Mouse (Mus musculus) MEL (cell line): ENCODE data around the gene Pax8. TPM values are rescaled to one million over a fixed set of nuclear protein-coding genes. Genes with fewer than 3 reads are reported as not detected.

Experiments
- DNase-seq: peaks from one replicate; pipeline ENCODE4 v3.0.0; 2011; ENCODE audit warnings: low read depth, low spot score
- H3K27ac ChIP-seq: 2 replicates; pipeline ENCODE4 v1.5.1; 2012; ENCODE audit warnings: low read depth, mild to moderate bottlenecking, control low read depth, low read length, moderate library complexity; ENCODE audit not compliant: control insufficient read depth
- H3K27me3 ChIP-seq, 2 experiments: fragments of 150-350 bp in 1 of 2; sonication (generic) in 1 of 2; 2 replicates each; pipeline ENCODE4 v1.6.1; 2012; ENCODE audit warnings: low read length in 2 of 2, mild to moderate bottlenecking in 2 of 2, improper control_type of control experiment in 1 of 2, moderate library complexity in 1 of 2; ENCODE audit not compliant: insufficient read depth in 2 of 2, control insufficient read depth in 1 of 2
- H3K36me3 ChIP-seq, 2 experiments: 2 replicates each; pipeline ENCODE4 v1.6.1; 2012 to 2014; ENCODE audit warnings: low read length in 2 of 2, improper control_type of control experiment in 1 of 2, inconsistent platforms in 1 of 2, mild to moderate bottlenecking in 1 of 2; ENCODE audit not compliant: insufficient read depth in 2 of 2, control insufficient read depth in 1 of 2
- H3K4me1 ChIP-seq, 2 experiments: fragments of 150-350 bp in 1 of 2; sonication (generic) in 1 of 2; 2 replicates each; pipeline ENCODE4 v1.6.1; 2012; ENCODE audit warnings: low read length in 2 of 2, improper control_type of control experiment in 1 of 2, mild to moderate bottlenecking in 1 of 2; ENCODE audit not compliant: insufficient read depth in 2 of 2, control insufficient read depth in 1 of 2
- H3K4me3 ChIP-seq, 2 experiments: fragments of 150-350 bp in 1 of 2; sonication (generic) in 1 of 2; 2 replicates each; pipeline ENCODE4 v1.5.1; 2012; ENCODE audit warnings: low read depth in 2 of 2, low read length in 2 of 2, mild to moderate bottlenecking in 2 of 2, moderate library complexity in 2 of 2, control low read depth in 1 of 2, improper control_type of control experiment in 1 of 2; ENCODE audit not compliant: control insufficient read depth in 1 of 2, insufficient read depth in 1 of 2
- H3K79me2 ChIP-seq: 2 replicates; pipeline ENCODE4 v1.6.1; 2012; ENCODE audit warnings: mild to moderate bottlenecking, low read length, moderate library complexity; ENCODE audit not compliant: control insufficient read depth, poor library complexity, insufficient read depth
- H3K9ac ChIP-seq: 2 replicates; pipeline ENCODE4 v1.6.1; 2012; ENCODE audit warnings: low read depth, mild to moderate bottlenecking, control low read depth, low read length, moderate library complexity; ENCODE audit not compliant: control insufficient read depth, poor library complexity, severe bottlenecking
- H3K9me3 ChIP-seq: fragments of 150-350 bp; sonication (generic); replicated peaks from 2 replicates; pipeline ENCODE4 v1.6.1; 2012; ENCODE audit warnings: mild to moderate bottlenecking, low read length, improper control_type of control experiment, moderate library complexity; ENCODE audit not compliant: insufficient read depth
- CHD1 ChIP-seq: IDR thresholded peaks from 2 replicates; pipeline ENCODE4 v1.6.1; 2012; ENCODE audit warnings: low read depth, mild to moderate bottlenecking, inconsistent platforms, low read length, improper control_type of control experiment
- E2F4 ChIP-seq: IDR thresholded peaks from 2 replicates; pipeline ENCODE4 v1.6.1; 2011; ENCODE audit warnings: low read depth, low read length, improper control_type of control experiment, borderline replicate concordance
- ELF1 ChIP-seq: IDR thresholded peaks from 2 replicates; pipeline ENCODE4 v1.6.1; 2014; ENCODE audit warnings: low read depth, mild to moderate bottlenecking, inconsistent platforms, low read length, improper control_type of control experiment, moderate library complexity
- EP300 ChIP-seq, 2 experiments: IDR thresholded peaks; 2 replicates each; pipeline ENCODE4 v1.6.1; 2011; ENCODE audit warnings: improper control_type of control experiment in 2 of 2, low read length in 2 of 2, low read depth in 1 of 2, mild to moderate bottlenecking in 1 of 2
- ETS1 ChIP-seq: IDR thresholded peaks from 2 replicates; pipeline ENCODE4 v1.6.1; 2012; ENCODE audit warnings: low read depth, mild to moderate bottlenecking, inconsistent platforms, low read length, improper control_type of control experiment, moderate library complexity
- GABPA ChIP-seq: IDR thresholded peaks from 2 replicates; pipeline ENCODE4 v1.6.1; 2012; ENCODE audit warnings: low read depth, mild to moderate bottlenecking, inconsistent platforms, low read length, improper control_type of control experiment, moderate library complexity
- KAT2A ChIP-seq: conservative IDR thresholded peaks from 2 replicates; pipeline ENCODE4 v1.6.1; 2012; ENCODE audit warnings: low read depth, low read length, improper control_type of control experiment, inconsistent platforms
- MAFK ChIP-seq: IDR thresholded peaks from 2 replicates; pipeline ENCODE4 v1.6.1; 2011; ENCODE audit warnings: low read depth, mild to moderate bottlenecking, low read length, improper control_type of control experiment, borderline replicate concordance
- MAX ChIP-seq: IDR thresholded peaks from 2 replicates; pipeline ENCODE4 v1.6.1; 2011; ENCODE audit warnings: low read length, improper control_type of control experiment
- MAZ ChIP-seq: IDR thresholded peaks from 2 replicates; pipeline ENCODE4 v1.6.1; 2012; ENCODE audit warnings: low read depth, mild to moderate bottlenecking, inconsistent platforms, low read length, improper control_type of control experiment
- MEF2A ChIP-seq: IDR thresholded peaks from 2 replicates; pipeline ENCODE4 v1.6.1; 2014; ENCODE audit warnings: low read depth, mild to moderate bottlenecking, inconsistent platforms, low read length, improper control_type of control experiment; ENCODE audit not compliant: poor library complexity, insufficient replicate concordance, severe bottlenecking; ENCODE audit errors: extremely low read depth
- MYB ChIP-seq: IDR thresholded peaks from 2 replicates; pipeline ENCODE4 v1.6.1; 2011; ENCODE audit warnings: mild to moderate bottlenecking, low read depth, low read length, improper control_type of control experiment
- NELFE ChIP-seq: IDR thresholded peaks from 2 replicates; pipeline ENCODE4 v1.6.1; 2011; ENCODE audit warnings: low read depth, low read length, improper control_type of control experiment
- POLR2A ChIP-seq, 2 experiments: IDR thresholded peaks; 2 replicates each; pipeline ENCODE4 v1.6.1; 2011 to 2012; ENCODE audit warnings: low read length in 2 of 2, mild to moderate bottlenecking in 2 of 2, control low read depth in 1 of 2, improper control_type of control experiment in 1 of 2, low read depth in 1 of 2, moderate library complexity in 1 of 2; ENCODE audit not compliant: control insufficient read depth in 1 of 2, insufficient read depth in 1 of 2, poor library complexity in 1 of 2
- RCOR1 ChIP-seq: IDR thresholded peaks from 2 replicates; pipeline ENCODE4 v1.6.1; 2012; ENCODE audit warnings: low read depth, mild to moderate bottlenecking, inconsistent platforms, low read length, improper control_type of control experiment
- SMC3 ChIP-seq: IDR thresholded peaks from 2 replicates; pipeline ENCODE4 v1.6.1; 2011; ENCODE audit warnings: low read depth, low read length, improper control_type of control experiment
- UBTF ChIP-seq: IDR thresholded peaks from 2 replicates; pipeline ENCODE4 v1.6.1; 2012; ENCODE audit warnings: low read depth, mild to moderate bottlenecking, inconsistent platforms, low read length, improper control_type of control experiment, moderate library complexity, borderline replicate concordance; ENCODE audit not compliant: insufficient read depth
- USF2 ChIP-seq, 2 experiments: IDR thresholded peaks; 2 replicates each; pipeline ENCODE4 v1.6.1; 2011 to 2012; ENCODE audit warnings: improper control_type of control experiment in 2 of 2, low read length in 2 of 2, borderline replicate concordance in 1 of 2, inconsistent platforms in 1 of 2, low read depth in 1 of 2, mild to moderate bottlenecking in 1 of 2; ENCODE audit not compliant: insufficient read depth in 1 of 2
- ZC3H11A ChIP-seq: IDR thresholded peaks from 2 replicates; pipeline ENCODE4 v1.6.1; 2012; ENCODE audit warnings: low read depth, mild to moderate bottlenecking, inconsistent platforms, low read length, improper control_type of control experiment
- ZMIZ1 ChIP-seq: IDR thresholded peaks from 2 replicates; pipeline ENCODE4 v1.6.1; 2012; ENCODE audit warnings: low read depth, mild to moderate bottlenecking, inconsistent platforms, low read length, improper control_type of control experiment, moderate library complexity
- ZNF384 ChIP-seq: IDR thresholded peaks from 2 replicates; pipeline ENCODE4 v1.6.1; 2012; ENCODE audit warnings: low read depth, mild to moderate bottlenecking, inconsistent platforms, low read length, improper control_type of control experiment
- polyA plus RNA-seq, 2 experiments: library from polyadenylated mRNA; stranded (reverse) in 1 of 2; unstranded in 1 of 2; fragments of >175 nt in 1 of 2; fragments of >200 nt in 1 of 2; gene quantifications; 2 replicates each; pipeline versions ENCODE4 v1.2.1 to v1.2.4; 2012; ENCODE audit warnings: low replicate concordance in 2 of 2, low read depth in 1 of 2; ENCODE audit not compliant: insufficient read length in 2 of 2, insufficient read depth in 1 of 2, missing spikeins in 1 of 2
- total RNA-seq: library from RNA; depleted of rRNA; stranded (reverse); fragments of 300-350 nt; gene quantifications from 2 replicates; pipeline ENCODE4 v1.2.3, GENCODE M21; 2012

Gene Pax8
- total and polyA plus RNA-seq, 3 experiments: not detected

- Histone ChIP-seq H3K79me2 (no peaks in the 10 kb centered on the region), H3K36me3 (no peaks in the 10 kb centered on the region), H3K27me3 (no peaks in the 10 kb centered on the region), H3K27ac (no peak overlapping the region), H3K4me3 (no peak overlapping the region), H3K4me1 (no peaks in the 10 kb centered on the region), H3K9me3 (no peaks in the 10 kb centered on the region), H3K9ac (no peak overlapping the region)
- TF ChIP-seq UBTF (no peak), MAX (no peak), NELFE (no peak), ZNF384 (no peak), EP300 (IDR thresholded peaks at IDR 0.05; ENCODE audit: low read depth in 1 of 2, low read length in 2 of 2) (no peak), RCOR1 (no peak), MAFK (no peak), CHD1 (no peak), ETS1 (no peak), GABPA (no peak)
- DNase-seq: no peak
Measured at GRCm38 (mm10) chr2:24443256-24443790, 32.1 kb downstream of the Pax8 start.

GRCm38 (mm10) chr2:24442303-24442925, 33.0 kb downstream of the Pax8 start:
- no peak overlapping the region for H3K4me3 ChIP-seq
- no peaks in the 10 kb centered on the region for H3K27me3 ChIP-seq
- no peaks in the 10 kb centered on the region for H3K79me2 ChIP-seq
- no peak overlapping the region for H3K9ac ChIP-seq
- H3K36me3 ChIP-seq: no peaks in the 10 kb centered on the region
- H3K4me1 ChIP-seq: no peaks in the 10 kb centered on the region
- H3K9me3 ChIP-seq: no peaks in the 10 kb centered on the region
- TF ChIP-seq MEF2A (no peak), POLR2A (IDR thresholded peaks at IDR 0.05; ENCODE audit: control insufficient read depth in 1 of 2, insufficient read depth in 1 of 2, low read depth in 1 of 2, low read length in 2 of 2, poor library complexity in 1 of 2) (no peak), MAZ (no peak)
- no peak overlapping the region for H3K27ac ChIP-seq
- no peak for DNase-seq

GRCm38 (mm10) chr2:24441899-24442298, 33.5 kb downstream of the Pax8 start:
- H3K9me3 ChIP-seq: no peaks in the 10 kb centered on the region
- H3K27me3 ChIP-seq: no peaks in the 10 kb centered on the region
- H3K9ac ChIP-seq: no peak overlapping the region
- no peak overlapping the region for H3K4me3 ChIP-seq
- TF ChIP-seq NELFE: no peak
- TF ChIP-seq SMC3: no peak
- TF ChIP-seq E2F4: no peak
- no peak for TF ChIP-seq ETS1
- TF ChIP-seq ELF1: no peak
- TF ChIP-seq KAT2A: no peak
- no peak for TF ChIP-seq MAZ
- TF ChIP-seq CHD1: no peak
- no peak for TF ChIP-seq USF2 (IDR thresholded peaks at IDR 0.05; ENCODE audit: borderline replicate concordance in 1 of 2, insufficient read depth in 1 of 2, low read depth in 1 of 2, low read length in 2 of 2)
- no peak for TF ChIP-seq POLR2A (IDR thresholded peaks at IDR 0.05; ENCODE audit: control insufficient read depth in 1 of 2, insufficient read depth in 1 of 2, low read depth in 1 of 2, low read length in 2 of 2, poor library complexity in 1 of 2)
- no peak for TF ChIP-seq MYB
- no peak for TF ChIP-seq RCOR1
- TF ChIP-seq ZC3H11A: no peak
- TF ChIP-seq ZMIZ1: no peak
- no peaks in the 10 kb centered on the region for H3K4me1 ChIP-seq
- H3K36me3 ChIP-seq: no peaks in the 10 kb centered on the region
- H3K79me2 ChIP-seq: no peaks in the 10 kb centered on the region
- no peak for DNase-seq
- H3K27ac ChIP-seq: no peak overlapping the region
